Mouse (Mus musculus) ovary, adult 18-20 months (tissue): Measurements from ENCODE around the gene Aarsd1.
"Not testable (repeated sequence)": the region's sequence is repeated elsewhere in the genome, so short reads cannot be mapped to it uniquely, and the experiment has no call there.

ENCODE experiments used
- DNase-seq: peaks from one replicate; pipeline ENCODE4 v3.0.0; 2022; ENCODE audit warnings: low spot score, mixed read lengths

The Aarsd1 gene

GRCm38 (mm10) chr11:101417101-101417855 lies at the start of gene Aarsd1:
TSS of gene Aarsd1 (minus strand) at chr11:101417615.
- DNase-seq, result peak; percentile 72

DNA sequence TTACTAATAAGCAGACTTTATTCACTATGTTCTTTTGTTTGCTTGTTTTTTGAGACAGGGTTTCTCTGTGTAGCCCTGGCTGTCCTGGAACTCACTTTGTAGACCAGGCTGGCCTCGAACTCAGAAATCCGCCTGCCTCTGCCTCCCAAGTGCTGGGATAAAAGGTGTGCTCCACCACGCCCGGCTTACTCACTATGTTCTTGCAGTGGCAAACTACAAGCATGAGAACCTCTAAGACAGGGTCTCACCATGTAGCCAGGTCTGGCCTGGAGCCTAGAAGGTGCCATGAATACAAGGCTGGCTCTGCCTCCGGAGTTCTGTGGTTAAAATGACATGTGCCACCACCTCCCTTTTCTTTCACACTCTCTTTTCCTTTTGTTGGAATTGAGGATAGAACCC lies 49.1 kb upstream of the Aarsd1 start:
- DNase-seq, result not testable (repeated sequence)

- DNase-seq, result peak; percentile 59
Observed at GRCm38 (mm10) chr11:101465869-101466551, 48.6 kb upstream of the Aarsd1 start, which contains the start of gene Vat1. TSS of gene Vat1 (minus strand) at chr11:101466230.

- peak; percentile 61 for DNase-seq
Observed at GRCm38 (mm10) chr11:101465101-101465868, 47.9 kb upstream of the Aarsd1 start.

- no peak for DNase-seq
Observed at GRCm38 (mm10) chr11:101464211-101465100, 47.0 kb upstream of the Aarsd1 start, which contains the start of gene Rnd2. TSS of gene Rnd2 (plus strand) at chr11:101464999.

- DNase-seq, result no peak
Observed at GRCm38 (mm10) chr11:101462583-101463440, 45.4 kb upstream of the Aarsd1 start.

DNA sequence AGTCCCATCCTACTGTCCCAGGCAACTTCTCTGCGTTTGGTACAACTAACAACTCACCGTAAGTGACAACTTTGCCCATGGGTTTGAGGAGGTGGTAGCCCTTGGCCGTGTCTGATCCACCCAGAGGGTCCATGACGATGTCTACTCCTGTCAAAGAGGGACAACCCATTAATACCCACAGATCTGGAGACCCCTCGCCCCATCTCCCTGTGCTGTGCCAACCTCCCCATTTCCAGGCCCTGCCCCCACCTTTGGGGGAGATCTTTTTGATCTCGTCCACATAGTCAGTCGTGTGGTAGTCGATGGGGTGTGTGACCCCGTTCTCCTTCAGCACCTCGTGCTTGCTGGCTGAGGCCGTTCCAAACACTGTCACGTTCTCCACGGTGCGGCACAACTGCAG lies 44.7 kb upstream of the Aarsd1 start:
- DNase-seq, result no peak

DNA sequence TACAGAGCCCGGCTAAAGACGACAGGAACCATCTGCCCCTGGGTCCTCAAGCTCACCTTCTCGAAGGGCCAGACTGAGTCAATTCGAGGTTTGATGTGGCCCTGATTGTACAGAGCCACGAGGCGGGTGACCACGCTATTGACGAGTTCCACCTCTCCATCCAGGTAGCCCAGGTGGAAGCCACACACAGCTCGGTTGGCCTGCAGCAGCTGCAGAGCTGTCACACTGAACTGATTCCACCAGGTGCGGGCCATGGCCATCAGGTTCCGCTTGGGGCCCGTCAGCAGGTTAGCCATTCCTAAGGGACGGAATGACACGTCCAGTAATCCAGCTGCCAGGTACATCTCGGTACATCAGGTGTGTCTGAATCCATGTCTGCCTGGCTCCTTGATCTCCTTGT lies 42.9 kb upstream of the Aarsd1 start:
- DNase-seq, result no peak

GRCm38 (mm10) chr11:101459716-101460115 lies 42.3 kb upstream of the Aarsd1 start:
- DNase-seq, result no peak

DNA sequence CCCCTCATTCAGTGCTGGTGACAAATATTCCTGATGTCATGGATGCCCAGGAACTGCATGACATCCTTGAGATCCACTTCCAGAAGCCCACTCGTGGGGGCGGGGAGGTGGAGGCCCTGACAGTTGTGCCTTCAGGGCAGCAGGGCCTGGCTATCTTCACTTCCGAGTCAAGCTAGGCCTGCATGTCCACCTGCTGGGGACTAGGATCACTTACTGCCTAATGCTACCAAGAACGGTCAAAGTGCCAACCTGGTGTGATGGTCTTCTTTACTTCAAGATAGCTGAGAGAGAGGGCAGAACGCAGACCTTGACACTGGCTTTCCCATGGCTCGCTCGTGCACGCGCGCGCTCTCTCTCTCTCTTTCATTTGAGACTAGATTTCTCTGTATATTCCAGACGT lies 40.8 kb upstream of the Aarsd1 start:
- no peak for DNase-seq

DNA sequence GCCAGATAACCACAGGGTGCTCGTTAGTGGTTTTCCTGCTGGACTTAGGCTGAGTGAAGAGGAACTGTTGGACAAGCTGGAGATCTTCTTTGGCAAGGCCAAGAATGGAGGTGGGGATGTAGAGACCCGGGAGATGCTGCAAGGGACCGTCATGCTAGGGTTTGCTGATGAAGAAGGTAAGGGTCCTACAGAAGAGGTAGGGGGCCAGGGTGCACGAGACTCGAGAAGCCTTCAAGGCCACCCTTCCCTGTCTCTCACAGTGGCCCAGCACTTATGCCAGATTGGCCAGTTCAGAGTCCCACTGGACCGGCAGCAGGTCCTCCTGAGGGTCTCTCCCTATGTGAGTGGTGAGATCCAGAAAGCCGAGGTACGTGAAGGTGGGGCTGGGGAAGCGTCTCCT lies 40.2 kb upstream of the Aarsd1 start:
- DNase-seq, result no peak

DNA sequence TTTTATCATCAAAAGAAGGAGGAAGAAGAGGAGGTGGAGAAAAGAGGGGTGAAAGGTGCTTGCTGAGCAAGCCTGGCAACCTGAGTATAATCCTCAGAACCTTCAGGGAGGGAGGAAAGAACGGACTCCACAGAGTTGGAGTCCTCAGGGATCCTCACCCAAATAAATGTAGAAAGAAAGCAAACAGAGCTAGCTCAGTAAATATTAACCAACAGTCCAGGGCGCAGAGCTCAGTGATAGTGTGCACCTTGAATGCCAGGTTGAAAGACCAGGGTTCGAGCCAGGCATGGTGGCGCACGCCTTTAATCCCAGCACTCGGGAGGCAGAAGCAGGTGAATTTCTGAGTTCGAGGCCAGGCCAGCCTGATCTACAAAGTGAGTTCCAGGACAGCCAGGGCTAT lies 38.2 kb upstream of the Aarsd1 start:
- DNase-seq, result no peak

- no peak for DNase-seq
Observed at GRCm38 (mm10) chr11:101454702-101455101, 37.3 kb upstream of the Aarsd1 start.

DNA sequence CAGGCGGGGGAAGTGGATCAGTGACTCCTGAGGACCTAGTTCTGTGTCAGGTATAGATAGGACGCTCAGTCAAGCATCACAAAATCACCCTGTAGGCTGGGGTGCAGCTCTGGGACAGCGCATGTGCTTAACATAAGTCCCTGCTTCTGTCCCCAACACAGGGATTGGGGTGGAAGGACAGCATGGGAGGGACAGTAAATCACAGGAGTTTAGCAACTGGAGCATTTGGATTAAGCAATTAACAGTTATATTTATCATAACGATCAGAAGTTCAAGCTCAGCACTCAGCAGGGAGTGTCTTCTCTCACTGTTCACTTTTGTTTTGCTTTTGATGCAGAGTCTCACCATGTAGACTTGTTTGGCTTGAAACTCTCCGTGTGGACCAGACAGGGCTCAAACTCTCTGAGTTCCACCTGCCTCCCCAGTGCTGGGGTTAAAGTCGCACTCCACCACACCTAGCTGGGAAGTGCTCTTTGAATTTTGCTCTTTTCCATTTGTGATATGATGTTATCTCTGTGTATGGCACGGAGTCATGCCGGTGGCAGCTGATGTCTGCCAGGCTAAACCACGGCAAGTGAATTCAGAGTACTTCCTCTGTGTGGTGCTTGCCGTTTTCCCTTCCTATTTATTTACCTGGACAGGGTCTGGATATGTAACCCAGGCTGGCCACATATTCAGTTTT lies 34.8 kb upstream of the Aarsd1 start:
- no peak for DNase-seq

- no peak for DNase-seq
Observed at GRCm38 (mm10) chr11:101451536-101451935, 34.1 kb upstream of the Aarsd1 start.

DNA sequence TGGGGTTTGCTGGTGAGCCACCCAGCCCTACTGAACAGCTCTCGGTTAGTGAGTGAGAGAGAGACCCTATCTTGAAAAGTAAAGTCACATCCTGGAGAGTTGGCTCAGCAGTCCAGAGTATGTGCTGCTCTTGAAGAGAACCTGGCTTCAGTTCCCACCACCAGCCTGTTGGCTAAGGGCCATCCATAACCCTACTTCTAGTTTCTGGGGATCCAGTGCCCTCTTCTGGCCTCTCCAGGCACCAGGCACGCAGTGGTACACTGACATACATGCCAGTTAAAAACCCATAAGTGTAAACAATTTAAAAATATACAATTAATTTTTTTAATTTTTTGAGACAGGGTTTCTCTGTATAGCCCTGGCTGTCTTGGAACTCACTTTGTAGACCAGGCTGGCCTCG lies 33.0 kb upstream of the Aarsd1 start:
- DNase-seq, result no peak

GRCm38 (mm10) chr11:101449596-101449995 lies 32.2 kb upstream of the Aarsd1 start:
- not testable (repeated sequence) for DNase-seq

DNA sequence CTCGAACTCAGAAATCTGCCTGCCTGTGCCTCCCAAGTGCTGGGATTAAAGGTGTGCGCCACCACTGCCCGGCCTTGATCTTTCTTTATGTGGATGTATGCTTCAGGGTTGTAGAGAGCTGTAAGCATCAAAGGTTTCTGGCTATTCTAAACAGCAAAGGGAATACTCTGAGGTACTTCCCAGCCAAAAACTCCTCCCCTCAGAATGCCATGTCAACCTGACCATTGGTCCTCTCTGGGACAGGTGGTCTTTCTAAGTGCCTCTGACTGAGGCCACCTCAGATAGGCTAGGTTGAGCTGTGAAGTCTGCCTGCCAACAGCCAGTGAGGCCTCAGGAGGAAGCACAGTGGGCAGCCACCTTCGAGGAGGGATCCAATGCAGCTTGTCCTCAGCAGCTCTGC lies 31.5 kb upstream of the Aarsd1 start:
- no peak for DNase-seq

GRCm38 (mm10) chr11:101448274-101448746 lies 30.9 kb upstream of the Aarsd1 start, which contains the start of gene Ifi35:
TSS of gene Ifi35 (plus strand) at chr11:101448407.
- peak; percentile 71 for DNase-seq

DNA sequence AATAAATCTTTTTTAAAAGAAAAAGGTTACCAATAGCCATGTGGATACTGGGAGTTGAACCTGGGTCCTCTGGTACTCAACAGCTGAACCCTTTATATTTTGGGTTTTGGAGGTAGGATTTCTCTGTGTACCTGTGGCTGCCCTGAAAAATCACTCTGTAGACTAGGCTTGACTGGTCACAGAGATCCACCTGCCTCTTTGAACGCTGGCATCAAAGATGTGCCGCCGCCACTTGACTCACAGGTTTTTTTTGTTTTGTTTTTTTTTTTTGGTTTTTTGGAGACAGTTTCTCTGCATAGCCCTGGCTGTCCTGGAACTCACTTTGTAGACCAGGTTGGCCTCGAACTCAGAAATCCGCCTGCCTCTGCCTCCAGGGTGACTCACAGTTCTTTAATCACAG lies 30.4 kb upstream of the Aarsd1 start:
- no peak for DNase-seq
